Mouse (Mus musculus) effector memory CD4-positive, alpha-beta T cell, adult 5 months (primary cell): ENCODE results near the gene Krtap3-1. TPM values are rescaled to one million over a fixed set of nuclear protein-coding genes. Genes with fewer than 3 reads are reported as not detected.

Experiments
- polyA plus RNA-seq: library from polyadenylated mRNA; unstranded; fragments of 100-300 nt; shearing (Covaris generic); gene quantifications from one replicate; pipeline ENCODE4 v1.2.1, GENCODE M21; 2017

The Krtap3-1 gene
- polyA plus RNA-seq = not detected

DNA sequence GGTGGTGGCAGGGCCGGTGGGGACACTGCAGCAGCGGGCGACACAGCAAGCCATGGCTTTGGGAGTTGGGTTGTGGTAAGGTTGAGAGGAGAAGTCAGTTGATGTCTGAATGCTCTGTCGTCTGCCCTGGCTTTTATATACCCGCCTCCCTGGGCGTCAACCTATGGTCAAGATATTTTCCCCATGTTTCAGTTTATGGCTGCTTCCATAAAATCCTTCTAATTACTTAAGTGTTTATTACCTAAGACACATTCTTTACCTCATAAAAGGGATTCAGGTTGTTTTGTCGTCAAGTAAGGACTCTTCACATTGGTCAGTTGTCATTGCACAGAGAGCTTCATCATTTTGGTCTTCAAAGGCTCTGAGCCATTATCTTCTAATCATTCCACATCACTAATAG, at the start of gene Krtap3-1:
TSS of gene Krtap3-1 (minus strand) at position 101 of the 400 bp plus-strand sequence.

DNA sequence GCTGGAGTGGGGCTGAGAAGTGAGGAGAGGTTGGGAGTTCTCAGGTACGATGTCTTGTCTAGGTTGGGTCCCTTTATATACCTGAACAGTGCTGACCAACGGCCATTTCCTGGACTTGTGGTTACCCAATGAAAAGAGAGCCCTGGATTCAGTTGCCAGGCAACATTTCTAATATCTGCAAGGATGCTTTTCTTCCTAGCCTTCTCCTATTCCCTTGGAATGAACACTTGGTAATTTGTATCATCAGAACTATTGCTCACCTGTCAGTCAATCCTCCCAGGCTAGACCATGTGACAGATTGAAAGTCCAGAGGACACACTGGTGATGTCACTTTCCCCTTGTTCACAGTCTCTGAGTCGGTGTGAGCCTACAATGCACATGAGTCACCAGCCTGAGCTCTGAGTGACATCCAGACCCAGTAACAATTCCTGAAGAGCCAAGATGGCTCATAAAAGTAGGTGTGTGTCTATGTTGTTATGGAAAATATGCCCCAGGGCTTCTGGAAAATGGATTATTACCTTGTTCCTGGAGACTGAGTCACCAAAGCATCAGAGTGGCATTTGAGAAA, 48.5 kb upstream of the Krtap3-1 start, which contains the start of gene Krtap2-4:
TSS of gene Krtap2-4 (minus strand) at position 51 of the 568 bp plus-strand sequence.

DNA sequence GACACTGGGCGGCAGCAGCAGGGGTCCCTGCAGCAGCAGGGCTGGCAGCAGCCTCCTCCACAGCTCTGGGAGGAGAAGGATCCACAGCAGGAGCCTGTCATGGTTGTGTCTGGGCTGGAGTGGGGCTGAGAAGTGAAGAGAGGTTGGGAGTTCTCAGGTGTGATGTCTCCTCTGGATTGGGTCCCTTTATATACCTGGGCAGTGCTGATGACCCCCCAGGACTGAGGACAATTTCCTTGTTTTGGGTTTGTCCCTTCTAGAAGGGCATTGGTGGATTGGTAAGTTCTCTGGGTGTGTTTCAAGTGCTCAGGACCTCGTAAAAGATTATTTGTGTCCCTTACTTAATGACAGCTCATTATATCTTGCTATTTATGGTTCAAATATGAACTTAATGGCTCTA, 43.7 kb upstream of the Krtap3-1 start, which contains the start of gene Gm11937:
TSS of gene Gm11937 (minus strand) at position 101 of the 400 bp plus-strand sequence.

DNA sequence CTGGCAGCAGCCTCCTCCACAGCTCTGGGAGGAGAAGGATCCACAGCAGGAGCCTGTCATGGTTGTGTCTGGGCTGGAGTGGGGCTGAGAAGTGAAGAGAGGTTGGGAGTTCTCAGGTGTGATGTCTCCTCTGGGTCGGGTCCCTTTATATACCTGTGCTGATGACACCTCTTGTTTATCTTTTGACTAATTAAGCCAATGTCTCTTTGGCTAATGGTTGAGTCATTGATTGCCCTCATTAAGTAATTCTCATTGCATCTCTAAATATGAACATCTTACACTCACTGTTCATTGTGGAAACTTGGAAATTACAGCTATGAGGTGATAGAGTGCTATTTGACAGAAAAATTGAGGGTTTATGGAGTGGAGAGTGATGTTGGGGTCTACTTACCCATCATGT, 36.8 kb upstream of the Krtap3-1 start, which contains the start of gene Gm11938:
TSS of gene Gm11938 (minus strand) at position 101 of the 400 bp plus-strand sequence.

DNA sequence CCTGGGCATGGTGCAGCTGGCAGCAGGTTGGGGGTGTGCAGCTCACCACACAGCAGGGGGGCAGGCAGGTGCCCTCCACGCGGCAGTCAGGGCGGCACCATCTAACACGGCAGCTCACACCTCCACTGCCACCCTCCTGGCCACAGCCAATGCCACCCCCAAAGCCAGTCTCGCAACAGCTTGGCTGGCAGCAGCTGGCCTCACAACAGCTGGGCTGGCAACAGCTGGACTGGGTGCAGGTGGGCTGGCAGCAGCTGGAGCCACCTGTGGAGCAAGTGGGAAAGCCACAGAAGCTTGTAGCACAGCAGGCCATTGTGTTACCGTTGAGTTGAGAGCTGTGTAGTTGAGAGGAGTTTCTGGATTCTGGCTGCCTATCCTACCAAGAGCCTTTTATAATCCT, 31.3 kb upstream of the Krtap3-1 start, which contains the start of gene Krtap9-3:
TSS of gene Krtap9-3 (minus strand) at position 364 of the 400 bp plus-strand sequence.

DNA sequence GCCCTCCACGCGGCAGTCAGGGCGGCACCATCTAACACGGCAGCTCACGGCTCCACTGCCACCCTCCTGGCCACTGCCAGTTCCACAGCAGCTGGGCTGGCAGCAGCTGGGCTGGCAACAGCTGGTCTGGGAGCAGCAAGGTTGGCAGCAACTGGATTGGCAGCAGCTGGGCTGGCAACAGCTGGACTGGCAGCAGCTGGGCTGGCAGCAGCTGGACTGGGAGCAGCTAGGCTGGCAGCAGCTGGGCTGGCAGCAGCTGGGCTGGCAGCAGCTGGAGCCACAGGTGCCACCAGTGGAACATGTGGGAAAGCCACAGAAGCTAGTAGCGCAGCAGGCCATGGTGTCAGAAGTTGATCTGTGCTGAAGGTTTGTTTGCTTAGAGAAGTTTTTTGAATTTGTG, 24.6 kb upstream of the Krtap3-1 start, which contains the start of gene Krtap1-3:
TSS of gene Krtap1-3 (minus strand) at position 359 of the 400 bp plus-strand sequence.

DNA sequence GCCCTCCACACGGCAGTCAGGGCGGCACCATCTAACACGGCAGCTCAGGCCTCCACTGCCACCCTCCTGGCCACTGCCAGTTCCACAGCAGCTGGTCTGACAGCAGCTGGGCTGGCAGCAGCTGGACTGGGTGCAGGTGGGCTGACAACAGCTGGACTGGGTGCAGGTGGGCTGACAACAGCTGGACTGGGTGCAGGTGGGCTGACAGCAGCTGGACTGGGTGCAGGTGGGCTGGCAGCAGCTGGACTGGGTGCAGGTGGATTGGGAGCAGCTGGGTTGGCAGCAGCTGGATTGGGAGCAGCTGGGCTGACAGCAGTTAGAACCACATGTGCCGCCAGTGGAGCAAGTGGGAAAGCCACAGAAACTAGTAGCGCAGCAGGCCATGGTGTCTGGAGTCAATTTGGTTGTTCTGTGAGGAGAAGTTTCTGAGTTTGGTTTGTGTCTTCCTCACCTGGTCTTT, 16.8 kb upstream of the Krtap3-1 start, which contains the start of gene Krtap1-4:
TSS of gene Krtap1-4 (minus strand) at position 410 of the 460 bp plus-strand sequence.

DNA sequence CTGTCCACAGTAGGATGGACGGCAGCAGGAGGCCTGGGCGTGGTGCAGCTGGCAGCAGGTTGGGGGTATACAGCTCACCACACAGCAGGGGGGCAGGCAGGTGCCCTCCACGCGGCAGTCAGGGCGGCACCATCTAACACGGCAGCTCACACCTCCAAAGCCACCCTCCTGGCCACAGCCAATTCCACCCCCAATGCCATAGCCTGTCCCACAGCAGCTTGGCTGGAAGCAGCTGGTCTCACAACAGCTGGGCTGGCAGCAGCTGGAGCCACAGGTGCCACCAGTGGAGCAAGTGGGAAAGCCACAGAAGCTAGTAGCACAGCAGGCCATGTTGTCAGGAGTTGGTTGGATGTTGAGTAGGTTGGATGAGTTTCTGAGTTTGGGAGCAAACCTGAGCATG, 14.2 kb upstream of the Krtap3-1 start, which contains the start of gene Krtap1-5:
TSS of gene Krtap1-5 (minus strand) at position 381 of the 400 bp plus-strand sequence.

DNA sequence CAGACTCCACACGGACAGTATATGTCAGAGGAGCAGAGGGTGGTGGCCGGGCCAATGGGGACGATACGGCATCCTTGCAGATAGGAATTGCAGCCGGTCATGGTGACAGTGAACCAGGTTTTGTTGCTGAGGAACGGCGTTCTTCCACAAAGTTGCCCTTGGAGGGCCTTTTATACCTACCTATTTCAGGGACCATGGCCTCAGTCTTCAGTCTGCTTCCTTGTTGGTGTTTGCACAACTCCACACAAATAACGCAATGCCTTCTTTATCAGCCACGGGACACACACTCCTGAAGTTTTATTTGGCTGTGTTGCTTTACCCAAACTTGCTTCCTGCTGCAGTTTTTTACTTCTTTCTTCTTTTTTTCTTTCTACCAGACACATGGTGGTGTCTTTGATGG, 7.1 kb downstream of the Krtap3-1 start, which contains the start of gene Gm11939:
TSS of gene Gm11939 (minus strand) at position 101 of the 400 bp plus-strand sequence.

DNA sequence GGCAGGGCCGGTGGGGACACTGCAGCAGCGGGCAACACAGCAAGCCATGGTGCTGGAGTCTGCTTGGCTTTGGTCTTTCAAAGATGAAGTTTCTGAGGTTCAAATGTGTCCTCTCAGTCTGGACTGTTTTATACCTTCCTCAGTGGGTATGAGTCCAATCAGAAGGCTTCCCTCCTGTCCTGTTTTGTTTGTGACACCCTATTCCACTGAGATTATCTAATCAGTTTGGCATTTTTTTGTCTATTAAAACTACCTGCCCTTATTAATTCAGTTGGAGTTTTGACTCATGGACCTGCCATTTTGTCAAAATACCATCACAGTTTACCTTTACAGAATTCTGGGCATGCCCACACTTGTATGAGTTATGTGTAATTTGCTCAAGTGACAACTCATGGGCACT, 9.7 kb downstream of the Krtap3-1 start, which contains the start of gene Krtap3-2:
TSS of gene Krtap3-2 (minus strand) at position 101 of the 400 bp plus-strand sequence.

DNA sequence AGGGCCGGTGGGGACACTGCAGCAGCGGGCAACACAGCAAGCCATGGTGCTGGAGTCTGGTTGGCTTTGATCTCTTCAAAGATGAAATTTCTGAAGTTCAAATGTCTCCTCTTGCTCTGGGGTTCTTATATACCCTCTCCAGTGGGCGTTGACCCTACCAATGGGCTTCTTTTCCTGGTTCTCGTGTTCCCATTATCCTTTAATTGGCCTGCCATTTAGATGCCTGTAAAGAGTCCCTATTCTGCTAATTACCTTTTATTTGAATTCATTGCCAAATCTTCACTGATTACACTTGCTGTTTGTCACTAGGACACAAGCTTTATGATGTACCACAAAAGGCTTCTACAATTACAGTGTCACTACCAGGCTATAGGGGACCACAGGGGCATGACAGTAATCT, 15.7 kb downstream of the Krtap3-1 start, which contains the start of gene Krtap3-3:
TSS of gene Krtap3-3 (minus strand) at position 101 of the 400 bp plus-strand sequence.

DNA sequence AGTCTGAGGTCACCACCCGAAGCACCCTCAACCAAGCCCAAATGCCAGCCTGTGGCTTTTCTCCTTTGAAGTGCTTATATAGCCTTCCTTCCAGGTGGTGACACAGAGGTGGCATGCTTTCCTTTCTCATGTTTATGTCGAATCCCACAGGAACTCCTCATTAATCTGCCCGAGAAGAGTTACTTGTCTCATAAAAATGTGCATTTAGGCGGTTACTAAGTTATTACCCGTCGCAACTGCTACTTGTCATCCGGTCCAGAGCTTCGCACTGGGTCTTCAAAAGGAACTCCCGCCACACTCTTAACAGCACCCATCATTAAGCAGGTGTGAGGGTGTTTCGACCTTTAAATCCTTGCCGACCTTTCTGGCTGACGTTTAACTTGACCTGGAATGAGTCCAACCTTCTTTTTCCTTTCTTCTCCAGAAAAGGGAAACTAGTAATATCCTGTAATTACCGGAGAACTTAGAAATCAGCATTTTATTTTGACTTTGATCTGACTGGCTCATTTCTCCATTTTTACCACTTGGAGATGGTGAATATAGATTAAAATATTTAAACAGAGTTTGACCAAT, 45.1 kb downstream of the Krtap3-1 start, which contains the start of gene Krt39:
TSS of gene Krt39 (minus strand) at position 51 of the 573 bp plus-strand sequence.

Other genes starting within 250 kb of the Krtap3-1 start
- gene Krt25, start 243.7 kb downstream of the Krtap3-1 start, polyA plus RNA-seq = not detected
- not detected for gene Krt26, start 228.7 kb downstream of the Krtap3-1 start, polyA plus RNA-seq
- not detected for gene Krt27, start 215.5 kb downstream of the Krtap3-1 start, polyA plus RNA-seq
- not detected for gene Krt28, start 191.7 kb downstream of the Krtap3-1 start, polyA plus RNA-seq
- gene Krt10, start 177.3 kb downstream of the Krtap3-1 start, polyA plus RNA-seq = 8.1 TPM
- 0.26 TPM for gene Krt12, start 144.4 kb downstream of the Krtap3-1 start, polyA plus RNA-seq
- gene Krt20, start 128.5 kb downstream of the Krtap3-1 start, polyA plus RNA-seq = not detected
- not detected for gene Krt23, start 73.5 kb downstream of the Krtap3-1 start, polyA plus RNA-seq
- not detected for gene Krt39, start 45.3 kb downstream of the Krtap3-1 start, polyA plus RNA-seq
- not detected for gene Krt40, start 23.5 kb downstream of the Krtap3-1 start, polyA plus RNA-seq
- gene Krtap3-3, start 15.8 kb downstream of the Krtap3-1 start, polyA plus RNA-seq = not detected
- gene Krtap3-2, start 9.8 kb downstream of the Krtap3-1 start, polyA plus RNA-seq = not detected
- not detected for gene Gm11939, start 7.2 kb downstream of the Krtap3-1 start, polyA plus RNA-seq
- gene Krtap1-5, start 14.4 kb upstream of the Krtap3-1 start, polyA plus RNA-seq = not detected
- gene Krtap1-4, start 17.0 kb upstream of the Krtap3-1 start, polyA plus RNA-seq = not detected
- not detected for gene Krtap1-3, start 24.7 kb upstream of the Krtap3-1 start, polyA plus RNA-seq
- gene Krtap9-3, start 31.5 kb upstream of the Krtap3-1 start, polyA plus RNA-seq = not detected
- not detected for gene Gm11938, start 36.7 kb upstream of the Krtap3-1 start, polyA plus RNA-seq
- not detected for gene Gm11937, start 43.6 kb upstream of the Krtap3-1 start, polyA plus RNA-seq
- gene Krtap2-4, start 48.2 kb upstream of the Krtap3-1 start, polyA plus RNA-seq = not detected
- not detected for gene Gm11562, start 53.8 kb upstream of the Krtap3-1 start, polyA plus RNA-seq
- gene Krtap4-1, start 61.6 kb upstream of the Krtap3-1 start, polyA plus RNA-seq = not detected
- not detected for gene Krtap4-2, start 68.5 kb upstream of the Krtap3-1 start, polyA plus RNA-seq
- not detected for gene Krtap4-7, start 77.5 kb upstream of the Krtap3-1 start, polyA plus RNA-seq
- not detected for gene Gm11555, start 83.6 kb upstream of the Krtap3-1 start, polyA plus RNA-seq
- not detected for gene Gm11563, start 92.3 kb upstream of the Krtap3-1 start, polyA plus RNA-seq
- not detected for gene Krtap4-6, start 99.3 kb upstream of the Krtap3-1 start, polyA plus RNA-seq
- gene Gm14190, start 124.1 kb upstream of the Krtap3-1 start, polyA plus RNA-seq = not detected
- not detected for gene Gm14180, start 167.7 kb upstream of the Krtap3-1 start, polyA plus RNA-seq
- gene Gm11595, start 206.3 kb upstream of the Krtap3-1 start, polyA plus RNA-seq = not detected
- not detected for gene Krtap4-8, start 214.1 kb upstream of the Krtap3-1 start, polyA plus RNA-seq
- not detected for gene Krtap4-9, start 218.6 kb upstream of the Krtap3-1 start, polyA plus RNA-seq
- gene Gm11596, start 226.8 kb upstream of the Krtap3-1 start, polyA plus RNA-seq = not detected
- not detected for gene Gm11569, start 232.3 kb upstream of the Krtap3-1 start, polyA plus RNA-seq
- gene Gm11554, start 237.8 kb upstream of the Krtap3-1 start, polyA plus RNA-seq = not detected
- gene Krtap4-13, start 243.3 kb upstream of the Krtap3-1 start, polyA plus RNA-seq = not detected
- not detected for gene Gm11564, start 249.0 kb upstream of the Krtap3-1 start, polyA plus RNA-seq